Mouse (Mus musculus): ENCODE data around the gene Dok5.

DNA sequence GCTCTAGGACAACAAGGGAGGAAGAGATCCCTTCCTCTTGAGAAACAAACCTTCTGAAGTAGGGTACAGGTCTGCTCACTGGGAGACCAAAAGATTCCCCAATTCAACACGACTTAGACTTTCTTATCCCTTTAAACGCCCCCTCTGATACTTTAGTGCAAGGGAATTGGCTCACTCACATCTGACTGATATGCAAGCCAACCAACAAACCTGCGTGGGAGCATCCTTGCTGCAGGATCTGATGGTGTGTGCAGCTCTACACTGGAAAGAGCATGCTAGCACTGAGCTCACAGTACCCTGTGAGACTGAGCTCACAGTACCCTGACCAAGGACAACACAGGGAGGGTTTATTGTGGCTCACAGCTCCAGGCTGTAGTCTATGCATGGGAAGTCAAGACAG lies 139.9 kb downstream of the Dok5 start:
- TF ChIP-seq CTCF (conservative IDR thresholded peaks at IDR 0.05; ENCODE audit: low read length) = no peak
- TF ChIP-seq NANOG (IDR thresholded peaks at IDR 0.05; ENCODE audit: borderline replicate concordance, low read length) = no peak
- no peak for TF ChIP-seq POU5F1 (IDR thresholded peaks at IDR 0.05; ENCODE audit: borderline replicate concordance, low read length)
